7 mouse cellular contexts compared by ENCODE assay signal in the genomic region with DNA sequence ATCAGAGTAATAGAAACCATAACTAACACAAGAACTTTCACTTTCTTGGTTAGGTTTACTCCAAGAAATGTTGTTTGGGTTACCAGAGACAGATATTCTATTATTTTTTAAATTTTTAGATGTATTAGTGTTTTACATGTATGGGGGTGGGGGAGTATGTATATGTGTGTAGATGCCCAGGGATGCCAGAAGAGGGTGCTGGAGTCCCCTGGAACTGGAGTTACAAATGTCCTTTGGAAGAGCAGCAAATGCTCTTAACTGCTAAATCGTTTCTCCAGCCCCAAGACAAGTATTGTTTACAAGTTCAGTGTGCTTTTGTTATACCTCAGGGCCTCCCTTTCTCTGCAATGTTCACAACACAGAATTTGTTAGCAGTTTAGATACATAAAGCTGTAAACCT. TPM values are rescaled to one million over a fixed set of nuclear protein-coding genes. Genes with fewer than 3 reads are reported as not detected.
DNase-seq lines count a peak whose midpoint lies in the region; ATAC-seq lines count a peak whose summit lies in the region.

No protein-coding gene starts in this region.

- H3K36me3 ChIP-seq in kidney, embryonic 16.5 days (ENCODE audit: insufficient read depth, low read length) = no peaks in the 10 kb centered on the region

- no peak overlapping the region for H3K4me3 ChIP-seq in kidney, embryonic 16.5 days (ENCODE audit: low read length)

- WGBS in kidney, embryonic 16.5 days = 6% methylated on average over 1 of the region's 1 CpGs

- DNase-seq in kidney, postnatal 14 days = peak; percentile 25
- DNase-seq in 416B (ENCODE audit: low read depth) = peak; percentile 76
- peak; percentile 83 for DNase-seq in ES-CJ7 (ENCODE audit: low read depth, low spot score)
- DNase-seq in embryo, embryonic 10.5 days (ENCODE audit: low spot score) = peak; percentile 49
- no peak for DNase-seq in frontal cortex, postnatal 14 days (ENCODE audit: low spot score in 2 of 2)

- no peak overlapping the region for H3K9ac ChIP-seq in kidney, embryonic 16.5 days (replicated peaks; ENCODE audit: low read length)

- peaks cover 5% of the 10 kb centered on the region; the same call in 1 of the 2 replicates for H3K27me3 ChIP-seq in kidney, embryonic 16.5 days (ENCODE audit: insufficient read depth, low read length)

- H3K4me1 ChIP-seq in kidney, embryonic 16.5 days (ENCODE audit: insufficient read depth, low read length) = no peaks in the 10 kb centered on the region

- H3K27ac ChIP-seq in kidney, embryonic 16.5 days (ENCODE audit: low read length) = no peak overlapping the region

- no peaks in the 10 kb centered on the region for H3K9me3 ChIP-seq in kidney, embryonic 16.5 days (ENCODE audit: low read length)

- ATAC-seq in kidney, embryonic 16.5 days (ENCODE audit: low FRiP score, low TSS enrichment) = no peak
- ATAC-seq in erythroid progenitor cell, adult 5-6 weeks (replicated peaks; ENCODE audit: low FRiP score, poor library complexity, severe bottlenecking) = no peak

- no peak overlapping the region for H3K4me2 ChIP-seq in kidney, embryonic 16.5 days (replicated peaks; ENCODE audit: low read depth, low read length)

RNA-seq across cellular contexts. Expression of gene Nucks1, which starts 4.8 kb away (rescaled TPM):
- polyA plus RNA-seq in kidney, embryonic 16.5 days (2015; fragmentation: Nextera tagmentation; extraction: Ambion mirVana) = 77.9 and 83.0 TPM in 2 replicates
- 153 and 169 TPM in 2 replicates for total RNA-seq in erythroid progenitor cell, adult 5-6 weeks (2015; ENCODE audit: low replicate concordance)
- total RNA-seq in erythroid progenitor cell, adult 5-6 weeks (2017; ENCODE audit: low replicate concordance) = 248 and 299 TPM in 2 replicates

RNA-seq across cellular contexts. Expression of gene Rab29, which starts 38.5 kb away (rescaled TPM):
- 20.1 and 21.6 TPM in 2 replicates for polyA plus RNA-seq in kidney, embryonic 16.5 days (2015; fragmentation: Nextera tagmentation; extraction: Ambion mirVana)
- 4.3 and 4.6 TPM in 2 replicates for total RNA-seq in erythroid progenitor cell, adult 5-6 weeks (2015; ENCODE audit: low replicate concordance)
- total RNA-seq in erythroid progenitor cell, adult 5-6 weeks (2017; ENCODE audit: low replicate concordance) = 2.1 and 3.0 TPM in 2 replicates

RNA-seq across cellular contexts. Expression of gene Slc45a3, which starts 57.3 kb away (rescaled TPM):
- polyA plus RNA-seq in kidney, embryonic 16.5 days (2015; fragmentation: Nextera tagmentation; extraction: Ambion mirVana) = 8.6 and 9.7 TPM in 2 replicates
- 1.1 TPM in 1 of 2 replicates, not detected in the other for total RNA-seq in erythroid progenitor cell, adult 5-6 weeks (2015; ENCODE audit: low replicate concordance)
- 0.64 TPM in 1 of 2 replicates, not detected in the other for total RNA-seq in erythroid progenitor cell, adult 5-6 weeks (2017; ENCODE audit: low replicate concordance)

Comparison
In these comparisons a context has a peak if more than half of its experiments do, and no peak if none do; other contexts are left out.
1. DNase-seq: peak in kidney, postnatal 14 days (single experiment), 416B (single experiment), ES-CJ7 (single experiment) and embryo, embryonic 10.5 days (single experiment); none in frontal cortex, postnatal 14 days (0 of 2).